Mouse (Mus musculus) limb, embryonic 13.5 days (tissue): Measurements from ENCODE around the gene Gatd1. TPM values are rescaled to one million over a fixed set of nuclear protein-coding genes. Genes with fewer than 3 reads are reported as not detected.
"Not testable (repeated sequence)": the region's sequence is repeated elsewhere in the genome, so short reads cannot be mapped to it uniquely, and the experiment has no call there.

Experiments
- ATAC-seq: fragments of 200-750 bp; cut with Nextera tagmentation; 2 replicates; pipeline ENCODE4 v1.8.0; 2017; ENCODE audit warnings: low read depth, moderate number of reproducible peaks, moderate TSS enrichment; ENCODE audit not compliant: low FRiP score
- H3K27ac ChIP-seq: fragments of 300-500 bp; sonication (generic); 2 replicates; pipeline ENCODE4 v1.5.1; 2015; ENCODE audit warnings: inconsistent platforms, mild to moderate bottlenecking, moderate library complexity
- H3K27me3 ChIP-seq: fragments of 300-500 bp; sonication (generic); 2 replicates; pipeline ENCODE4 v1.6.1; 2015; ENCODE audit warnings: mild to moderate bottlenecking, inconsistent platforms
- H3K36me3 ChIP-seq: fragments of 300-500 bp; sonication (generic); 2 replicates; pipeline ENCODE4 v1.6.1; 2015; ENCODE audit warnings: inconsistent platforms, mild to moderate bottlenecking, moderate library complexity
- H3K4me1 ChIP-seq: fragments of 300-500 bp; sonication (generic); 2 replicates; pipeline ENCODE4 v1.6.1; 2015; ENCODE audit warnings: inconsistent platforms
- H3K4me2 ChIP-seq: fragments of 300-500 bp; sonication (generic); replicated peaks from 2 replicates; pipeline ENCODE4 v1.6.1; 2015; ENCODE audit warnings: inconsistent platforms, mild to moderate bottlenecking, moderate library complexity
- H3K4me3 ChIP-seq: fragments of 300-500 bp; sonication (generic); 2 replicates; pipeline ENCODE4 v1.5.1; 2015; ENCODE audit warnings: moderate library complexity, mild to moderate bottlenecking, inconsistent platforms
- H3K9ac ChIP-seq: fragments of 300-500 bp; sonication (generic); 2 replicates; pipeline ENCODE4 v1.6.1; 2015; ENCODE audit warnings: mild to moderate bottlenecking, inconsistent platforms
- H3K9me3 ChIP-seq: fragments of 300-500 bp; sonication (generic); 2 replicates; pipeline ENCODE4 v1.6.1; 2016; ENCODE audit warnings: inconsistent platforms
- WGBS: fragments of 180-500 bp; shearing (Covaris S2); methylation state at CpG from one replicate; pipeline ENCODE4 v1.1.7; 2015; 5-methylcytosine and 5-hydroxymethylcytosine counted together
- polyA plus RNA-seq: library from polyadenylated mRNA; unstranded; fragments of >200 nt; fragmentation: Nextera tagmentation; extraction: Ambion mirVana; gene quantifications from 2 replicates; pipeline ENCODE4 v1.2.1, GENCODE M21; 2015

Gene Gatd1
- polyA plus RNA-seq, 1 experiment from 2014 or later: 73.8 TPM

GRCm38 (mm10) chr7:141455610-141456314 is 41.8 kb upstream of the Gatd1 start:
- 1% methylated on average over 23 of the region's 23 CpGs for WGBS
- peak overlapping the region; percentile 72 for H3K9ac ChIP-seq
- H3K4me2 ChIP-seq: peak overlapping the region; percentile 97
- no peaks in the 10 kb centered on the region for H3K9me3 ChIP-seq
- peaks cover 26% of the 10 kb centered on the region for H3K27me3 ChIP-seq
- ATAC-seq: no peak
- H3K4me3 ChIP-seq: peak overlapping the region; percentile 66
- H3K4me1 ChIP-seq: peaks cover 9% of the 10 kb centered on the region
- peak overlapping the region; percentile 17; the same call in 1 of the 2 replicates for H3K27ac ChIP-seq
- peaks cover 20% of the 10 kb centered on the region for H3K36me3 ChIP-seq

GRCm38 (mm10) chr7:141454967-141455551 is 41.1 kb upstream of the Gatd1 start, which contains the start of gene Pnpla2:
TSS of gene Pnpla2 (plus strand) at chr7:141455198.
- H3K4me1 ChIP-seq: peaks cover 9% of the 10 kb centered on the region
- H3K4me2 ChIP-seq: peak within 1 kb of the TSS; percentile 97
- WGBS: under 1% methylated on average over 45 of the region's 45 CpGs
- peak within 1 kb of the TSS; percentile 17; the same call in 1 of the 2 replicates for H3K27ac ChIP-seq
- peaks cover 27% of the 10 kb centered on the region for H3K36me3 ChIP-seq
- peak within 1 kb of the TSS; percentile 66 for H3K4me3 ChIP-seq
- H3K27me3 ChIP-seq: peaks cover 19% of the 10 kb centered on the region
- peak within 1 kb of the TSS; percentile 72 for H3K9ac ChIP-seq
- peak; percentile 88 for ATAC-seq
- H3K9me3 ChIP-seq: no peaks in the 10 kb centered on the region

GRCm38 (mm10) chr7:141453636-141454035 is 39.7 kb upstream of the Gatd1 start:
- Histone ChIP-seq H3K4me3 (no peak overlapping the region), H3K4me2 (no peak overlapping the region), H3K9ac (no peak overlapping the region), H3K27me3 (peaks cover 5% of the 10 kb centered on the region; the same call in 1 of the 2 replicates), H3K27ac (no peak overlapping the region), H3K9me3 (no peaks in the 10 kb centered on the region), H3K4me1 (peaks cover 14% of the 10 kb centered on the region), H3K36me3 (peaks cover 38% of the 10 kb centered on the region)
- ATAC-seq: no peak
- WGBS: 57% methylated on average over 2 of the region's 2 CpGs

- H3K9me3 ChIP-seq: no peaks in the 10 kb centered on the region
- H3K27me3 ChIP-seq: peaks cover 4% of the 10 kb centered on the region; the same call in 1 of the 2 replicates
- peaks cover 40% of the 10 kb centered on the region for H3K36me3 ChIP-seq
- ATAC-seq: no peak
- peaks cover 20% of the 10 kb centered on the region for H3K4me1 ChIP-seq
- H3K4me3 ChIP-seq: no peak overlapping the region
- no peak overlapping the region for H3K9ac ChIP-seq
- no peak overlapping the region for H3K27ac ChIP-seq
- no peak overlapping the region for H3K4me2 ChIP-seq
Observed at GRCm38 (mm10) chr7:141451928-141452327, 38.0 kb upstream of the Gatd1 start.

GRCm38 (mm10) chr7:141447110-141447991 is 33.4 kb upstream of the Gatd1 start, which contains the start of gene Rplp2:
TSS of gene Rplp2 (plus strand) at chr7:141447370.
- Histone ChIP-seq H3K4me2 (peak within 1 kb of the TSS; percentile 76), H3K27me3 (no peaks in the 10 kb centered on the region), H3K9me3 (no peaks in the 10 kb centered on the region), H3K36me3 (peaks cover 40% of the 10 kb centered on the region), H3K9ac (peak within 1 kb of the TSS; percentile 93), H3K4me1 (peaks cover 30% of the 10 kb centered on the region), H3K4me3 (peak within 1 kb of the TSS; percentile 87), H3K27ac (peak within 1 kb of the TSS; percentile 56)
- ATAC-seq: peak; percentile 92
- WGBS: under 1% methylated on average over 63 of the region's 63 CpGs

GRCm38 (mm10) chr7:141446374-141446773 is 32.4 kb upstream of the Gatd1 start:
- WGBS: 83% methylated on average over 3 of the region's 3 CpGs
- not testable (repeated sequence) for H3K27me3 ChIP-seq, H3K27ac ChIP-seq, H3K9me3 ChIP-seq, H3K9ac ChIP-seq, ATAC-seq
- 0 out of 2 replicates have a peak overlapping the region, but pooled peaks have one; percentile 76 for H3K4me2 ChIP-seq
- peak overlapping the region; percentile 87; the same call in 1 of the 2 replicates for H3K4me3 ChIP-seq
- H3K36me3 ChIP-seq: peaks cover 41% of the 10 kb centered on the region
- H3K4me1 ChIP-seq: peaks cover 36% of the 10 kb centered on the region

GRCm38 (mm10) chr7:141443828-141444237 is 29.9 kb upstream of the Gatd1 start, which contains the start of gene Pidd1:
TSS of gene Pidd1 (minus strand) at chr7:141444025.
- ATAC-seq: peak; percentile 33
- peak within 1 kb of the TSS; percentile 75 for H3K9ac ChIP-seq
- no peaks in the 10 kb centered on the region for H3K9me3 ChIP-seq
- under 1% methylated on average over 25 of the region's 25 CpGs for WGBS
- peak within 1 kb of the TSS; percentile 88 for H3K4me2 ChIP-seq
- peak within 1 kb of the TSS; percentile 73 for H3K27ac ChIP-seq
- peaks cover 40% of the 10 kb centered on the region for H3K4me1 ChIP-seq
- H3K4me3 ChIP-seq: peak within 1 kb of the TSS; percentile 52
- peaks cover 41% of the 10 kb centered on the region for H3K36me3 ChIP-seq
- H3K27me3 ChIP-seq: no peaks in the 10 kb centered on the region

- Histone ChIP-seq H3K9me3 (no peaks in the 10 kb centered on the region), H3K27me3 (no peaks in the 10 kb centered on the region), H3K9ac (peak overlapping the region; percentile 75), H3K36me3 (peaks cover 41% of the 10 kb centered on the region), H3K4me2 (peak overlapping the region; percentile 88), H3K4me1 (peaks cover 34% of the 10 kb centered on the region), H3K4me3 (peak overlapping the region; percentile 52), H3K27ac (peak overlapping the region; percentile 73)
- no peak for ATAC-seq
- 18% methylated on average over 12 of the region's 12 CpGs for WGBS
Observed at GRCm38 (mm10) chr7:141443081-141443821, 29.3 kb upstream of the Gatd1 start.

- H3K4me3 ChIP-seq: peak overlapping the region; percentile 52
- H3K27ac ChIP-seq: no peak overlapping the region
- peak overlapping the region; percentile 75 for H3K9ac ChIP-seq
- H3K9me3 ChIP-seq: no peaks in the 10 kb centered on the region
- H3K27me3 ChIP-seq: no peaks in the 10 kb centered on the region
- 92% methylated on average over 13 of the region's 13 CpGs for WGBS
- H3K4me2 ChIP-seq: peak overlapping the region; percentile 88
- H3K36me3 ChIP-seq: peaks cover 44% of the 10 kb centered on the region
- ATAC-seq: no peak
- peaks cover 32% of the 10 kb centered on the region for H3K4me1 ChIP-seq
Observed at GRCm38 (mm10) chr7:141442199-141442598, 28.3 kb upstream of the Gatd1 start.

- H3K4me1 ChIP-seq: peaks cover 39% of the 10 kb centered on the region
- ATAC-seq: no peak
- no peak overlapping the region for H3K4me2 ChIP-seq
- no peaks in the 10 kb centered on the region for H3K9me3 ChIP-seq
- H3K27ac ChIP-seq: no peak overlapping the region
- H3K9ac ChIP-seq: peak overlapping the region; percentile 75; the same call in 1 of the 2 replicates
- peaks cover 44% of the 10 kb centered on the region for H3K36me3 ChIP-seq
- no peak overlapping the region for H3K4me3 ChIP-seq
- H3K27me3 ChIP-seq: no peaks in the 10 kb centered on the region
- WGBS: 88% methylated on average over 9 of the region's 9 CpGs
Observed at GRCm38 (mm10) chr7:141441460-141441859, 27.5 kb upstream of the Gatd1 start.

GRCm38 (mm10) chr7:141440613-141441012 is 26.7 kb upstream of the Gatd1 start:
- H3K36me3 ChIP-seq: peaks cover 44% of the 10 kb centered on the region
- no peaks in the 10 kb centered on the region for H3K9me3 ChIP-seq
- WGBS: 27% methylated on average over 6 of the region's 6 CpGs
- H3K4me2 ChIP-seq: no peak overlapping the region
- H3K4me1 ChIP-seq: peaks cover 47% of the 10 kb centered on the region
- no peak overlapping the region for H3K4me3 ChIP-seq
- no peak overlapping the region for H3K9ac ChIP-seq
- H3K27ac ChIP-seq: no peak overlapping the region
- ATAC-seq: no peak
- no peaks in the 10 kb centered on the region for H3K27me3 ChIP-seq
